ENCODE assay signal across 16 mouse cellular contexts in the genomic region with DNA sequence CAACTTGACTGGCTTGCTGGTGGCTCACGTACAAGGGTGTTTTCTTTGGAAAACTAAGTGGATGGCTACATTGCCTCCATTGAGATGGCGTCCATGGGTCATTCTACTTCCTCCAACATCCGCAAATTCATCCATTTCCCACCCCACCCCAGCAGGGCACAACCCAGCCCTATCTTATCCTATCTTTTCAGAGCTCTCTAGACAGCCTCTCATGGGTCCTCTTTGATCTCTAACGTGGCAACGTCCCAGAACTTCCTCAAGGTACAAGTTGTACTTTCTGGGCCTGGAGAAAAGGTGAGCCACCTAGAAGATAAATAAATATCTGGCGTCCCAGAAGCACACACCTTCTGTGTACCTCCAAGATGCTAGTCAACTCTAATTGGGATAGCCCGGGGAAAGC. TPM values are rescaled to one million over a fixed set of nuclear protein-coding genes. Genes with fewer than 3 reads are reported as not detected.
A peak's percentile ranks its signal among the peaks of the same experiment; 100 is the strongest.
DNase-seq lines count a peak whose midpoint lies in the region; ATAC-seq and TF ChIP-seq lines count a peak whose summit lies in the region.
"Had no signal": no experiment of that assay in that cellular context is flagged by ENCODE, and none has a peak within 500 bp of the region (broad histone marks: within the 10 kb centered on the region; RNA-seq: fewer than 3 reads in every experiment).

No protein-coding gene starts in this region.

- no peak for ATAC-seq in stomach, postnatal 0 days (ENCODE audit: low FRiP score, low TSS enrichment)
- ATAC-seq: forebrain, embryonic 14.5 days had no signal

- H3K4me2 ChIP-seq in stomach, postnatal 0 days (replicated peaks; ENCODE audit: low read depth), result no peak overlapping the region
- H3K4me2 ChIP-seq: liver, embryonic 13.5 days had no signal

- H3K27ac ChIP-seq in gastrocnemius, adult 2 months, result peak overlapping the region; percentile 88
- H3K27ac ChIP-seq in kidney, adult 2 months (ENCODE audit: insufficient read depth, low read depth, low read length), result peak overlapping the region; percentile 35; the same call in 1 of the 2 replicates
- H3K27ac ChIP-seq in stomach, postnatal 0 days (replicated peaks), result 0 out of 2 replicates have a peak overlapping the region, but pooled peaks have one; percentile 30
- H3K27ac ChIP-seq: liver, embryonic 13.5 days; midbrain, embryonic 10.5 days had no signal

- no peak overlapping the region for H3K9ac ChIP-seq in stomach, postnatal 0 days (ENCODE audit: low read length)
- H3K9ac ChIP-seq: liver, embryonic 13.5 days had no signal

- peak overlapping the region; percentile 50; the same call in 1 of the 2 replicates for H3K4me3 ChIP-seq in gastrocnemius, adult 2 months
- no peak overlapping the region for H3K4me3 ChIP-seq in kidney, adult 2 months (ENCODE audit: insufficient read depth, low read depth, low read length)
- H3K4me3 ChIP-seq in stomach, postnatal 0 days (ENCODE audit: low read depth, low read length), result no peak overlapping the region
- H3K4me3 ChIP-seq: erythroblast, embryonic 14.5 days; liver, embryonic 13.5 days; midbrain, embryonic 10.5 days had no signal

- no peaks in the 10 kb centered on the region for H3K9me3 ChIP-seq in stomach, postnatal 0 days (ENCODE audit: control insufficient read depth, low read length)
- H3K9me3 ChIP-seq: liver, embryonic 13.5 days; midbrain, embryonic 10.5 days had no signal

- no peaks in the 10 kb centered on the region for H3K27me3 ChIP-seq in kidney, adult 2 months (replicated peaks; ENCODE audit: control insufficient read depth, insufficient read depth, low read length)
- no peaks in the 10 kb centered on the region for H3K27me3 ChIP-seq in stomach, postnatal 0 days (ENCODE audit: control insufficient read depth, insufficient read depth, low read length)

- TF ChIP-seq EP300 in stomach, postnatal 0 days (optimal IDR thresholded peaks at IDR 0.05), result no peak

- TF ChIP-seq POLR2A in kidney, adult 2 months (IDR thresholded peaks at IDR 0.05; ENCODE audit: low read depth, low read length), result no peak

- H3K36me3 ChIP-seq in kidney, adult 2 months (ENCODE audit: control insufficient read depth, insufficient read depth, low read length), result no peaks in the 10 kb centered on the region
- H3K36me3 ChIP-seq in stomach, postnatal 0 days (ENCODE audit: control insufficient read depth, insufficient read depth, low read length), result no peaks in the 10 kb centered on the region
- H3K36me3 ChIP-seq: liver, embryonic 13.5 days; midbrain, embryonic 10.5 days had no signal

- intact Hi-C loops in gastrocnemius, adult 2 months (cut with DNase I), result loop anchor here (5.0 kb wide), 3 partner anchors 44 to 179 kb away; no protein-coding TSS in a partner anchor

- 49% methylated on average over 7 of the region's 7 CpGs for WGBS in kidney, adult 2 months
- WGBS in stomach, postnatal 0 days, result 54% methylated on average over 7 of the region's 7 CpGs

- H3K4me1 ChIP-seq in kidney, adult 2 months (ENCODE audit: control insufficient read depth, insufficient read depth, low read length), result peaks cover 5% of the 10 kb centered on the region; the same call in 1 of the 2 replicates
- no peaks in the 10 kb centered on the region for H3K4me1 ChIP-seq in stomach, postnatal 0 days (replicated peaks; ENCODE audit: control insufficient read depth, insufficient read depth)

- DNase-seq in gastrocnemius, adult 2 months, result no peak
- no peak for DNase-seq in gastrocnemius, adult 8-10 months (ENCODE audit: low spot score in 2 of 2)
- peak; percentile 47 for DNase-seq in kidney, adult 2 months
- no peak for DNase-seq in kidney, adult 9 months
- DNase-seq in lung, postnatal 14 days, result peak; percentile 49
- no peak for DNase-seq in lung, postnatal 4 days
- DNase-seq in stomach, postnatal 0 days (ENCODE audit: low spot score), result no peak
- no peak for DNase-seq in cerebellum, postnatal 36 days
- DNase-seq: cerebellum, postnatal 10 days; heart, postnatal 36 days; liver, embryonic 13.5 days; right cerebral cortex, postnatal 14 days; thymus, postnatal 25 days had no signal

- TF ChIP-seq CTCF in gastrocnemius, adult 2 months (IDR thresholded peaks at IDR 0.05), result no peak
- TF ChIP-seq CTCF in kidney, adult 2 months (conservative IDR thresholded peaks at IDR 0.05; ENCODE audit: insufficient read depth, insufficient read length, low read depth, low read length), result no peak
- TF ChIP-seq CTCF in stomach, postnatal 0 days (IDR thresholded peaks at IDR 0.05; ENCODE audit: low read depth), result no peak

RNA-seq across cellular contexts. Expression of a gene that starts 17.3 kb away (rescaled TPM):
- total RNA-seq in gastrocnemius, adult 2 months (2021), result 10 to 100 TPM; 11.7 to 14.2 TPM
- total RNA-seq in gastrocnemius, adult 8-10 months (2022), result 10 to 100 TPM in 1 of 4 experiments, 1 to 10 TPM in 3; 6.9 to 11.1 (median 8.1) TPM
- polyA plus RNA-seq in kidney, adult 2 months (2012; rRNA removed), result 27.5 and 28.1 TPM in 2 replicates
- 11.3 and 12.5 TPM in 2 replicates for polyA plus RNA-seq in stomach, postnatal 0 days (2015; fragmentation: Nextera tagmentation; extraction: Ambion mirVana)

Comparison
In these comparisons a context has a peak if more than half of its experiments do, and no peak if none do; other contexts are left out.
1. DNase-seq: peak in kidney, adult 2 months (single experiment) and lung, postnatal 14 days (single experiment); none in gastrocnemius, adult 2 months (single experiment), gastrocnemius, adult 8-10 months (0 of 2), kidney, adult 9 months (single experiment), lung, postnatal 4 days (0 of 2), stomach, postnatal 0 days (single experiment) and cerebellum, postnatal 36 days (0 of 2).
2. H3K27ac ChIP-seq: peak in every context shown above with its lines; median percentile 88 in gastrocnemius, adult 2 months; 35 in kidney, adult 2 months; 30 in stomach, postnatal 0 days.